14 mouse cellular contexts compared by ENCODE assay signal in genomic region chr15:84238552-84238951, GRCm38 (mm10). TPM values are rescaled to one million over a fixed set of nuclear protein-coding genes. Genes with fewer than 3 reads are reported as not detected.
DNase-seq lines count a peak whose midpoint lies in the region; ATAC-seq lines count a peak whose summit lies in the region.
"Had no signal": no experiment of that assay in that cellular context is flagged by ENCODE, and none has a peak within 500 bp of the region (broad histone marks: within the 10 kb centered on the region; RNA-seq: fewer than 3 reads in every experiment).

No protein-coding gene starts in this region.

- no peak overlapping the region for H3K4me3 ChIP-seq in forebrain, embryonic 12.5 days (replicated peaks)
- H3K4me3 ChIP-seq in forebrain, embryonic 11.5 days (ENCODE audit: low read depth, low read length) = no peak overlapping the region
- H3K4me3 ChIP-seq in lung, embryonic 15.5 days = no peak overlapping the region
- H3K4me3 ChIP-seq in intestine, embryonic 15.5 days (replicated peaks) = no peak overlapping the region
- H3K4me3 ChIP-seq in neural tube, embryonic 13.5 days = no peak overlapping the region
- H3K4me3 ChIP-seq: erythroblast, embryonic 14.5 days; limb, embryonic 15.5 days had no signal

- no peak overlapping the region; the same call in 1 of the 2 replicates for H3K27ac ChIP-seq in forebrain, embryonic 12.5 days
- no peak overlapping the region for H3K27ac ChIP-seq in forebrain, embryonic 11.5 days (ENCODE audit: low read depth, low read length)
- H3K27ac ChIP-seq in lung, embryonic 15.5 days = no peak overlapping the region
- H3K27ac ChIP-seq in intestine, embryonic 15.5 days = no peak overlapping the region
- H3K27ac ChIP-seq in neural tube, embryonic 13.5 days (replicated peaks) = peak overlapping the region; percentile 15; the same call in 1 of the 2 replicates
- H3K27ac ChIP-seq: limb, embryonic 15.5 days had no signal

- H3K9me3 ChIP-seq in forebrain, embryonic 12.5 days = no peaks in the 10 kb centered on the region
- H3K9me3 ChIP-seq in forebrain, embryonic 11.5 days (ENCODE audit: control insufficient read depth, low read length) = no peaks in the 10 kb centered on the region
- no peaks in the 10 kb centered on the region for H3K9me3 ChIP-seq in lung, embryonic 15.5 days
- H3K9me3 ChIP-seq in intestine, embryonic 15.5 days = no peaks in the 10 kb centered on the region
- H3K9me3 ChIP-seq in neural tube, embryonic 13.5 days = no peaks in the 10 kb centered on the region
- H3K9me3 ChIP-seq: limb, embryonic 15.5 days had no signal

- no peak overlapping the region for H3K9ac ChIP-seq in forebrain, embryonic 12.5 days
- H3K9ac ChIP-seq in forebrain, embryonic 11.5 days (ENCODE audit: low read length) = no peak overlapping the region
- no peak overlapping the region for H3K9ac ChIP-seq in lung, embryonic 15.5 days
- no peak overlapping the region for H3K9ac ChIP-seq in intestine, embryonic 15.5 days
- H3K9ac ChIP-seq in neural tube, embryonic 13.5 days = no peak overlapping the region
- H3K9ac ChIP-seq: limb, embryonic 15.5 days had no signal

- no peak overlapping the region for H3K4me2 ChIP-seq in forebrain, embryonic 12.5 days
- H3K4me2 ChIP-seq in forebrain, embryonic 11.5 days (ENCODE audit: low read depth, low read length, severe bottlenecking) = no peak overlapping the region
- H3K4me2 ChIP-seq in lung, embryonic 15.5 days = peak overlapping the region; percentile 38
- peak overlapping the region; percentile 41 for H3K4me2 ChIP-seq in intestine, embryonic 15.5 days (replicated peaks)
- peak overlapping the region; percentile 35 for H3K4me2 ChIP-seq in neural tube, embryonic 13.5 days

- ATAC-seq in forebrain, embryonic 12.5 days (ENCODE audit: low FRiP score) = peak; percentile 66; the same call in 1 of the 2 replicates
- ATAC-seq in forebrain, embryonic 11.5 days (replicated peaks; ENCODE audit: low FRiP score) = no peak
- ATAC-seq in lung, embryonic 15.5 days (ENCODE audit: borderline replicate concordance, extremely low read depth, low FRiP score, low TSS enrichment) = no peak
- ATAC-seq in intestine, embryonic 15.5 days = no peak
- no peak for ATAC-seq in neural tube, embryonic 13.5 days (ENCODE audit: low read depth)

- WGBS in forebrain, embryonic 12.5 days = 24% methylated on average over 15 of the region's 15 CpGs
- WGBS in forebrain, embryonic 11.5 days = 29% methylated on average over 15 of the region's 15 CpGs
- whole genome bisulfite sequencing in lung, embryonic 15.5 days = 23% methylated on average over 15 of the region's 15 CpGs
- 18% methylated on average over 15 of the region's 15 CpGs for WGBS in intestine, embryonic 15.5 days
- WGBS in neural tube, embryonic 13.5 days = 20% methylated on average over 15 of the region's 15 CpGs

- no peaks in the 10 kb centered on the region for H3K36me3 ChIP-seq in forebrain, embryonic 12.5 days (replicated peaks)
- H3K36me3 ChIP-seq in forebrain, embryonic 11.5 days (ENCODE audit: control insufficient read depth, insufficient read depth, low read length) = no peaks in the 10 kb centered on the region
- H3K36me3 ChIP-seq in lung, embryonic 15.5 days = no peaks in the 10 kb centered on the region
- no peaks in the 10 kb centered on the region for H3K36me3 ChIP-seq in intestine, embryonic 15.5 days
- H3K36me3 ChIP-seq in neural tube, embryonic 13.5 days = no peaks in the 10 kb centered on the region
- H3K36me3 ChIP-seq: G1E; limb, embryonic 15.5 days had no signal

- peaks cover 22% of the 10 kb centered on the region for H3K27me3 ChIP-seq in forebrain, embryonic 12.5 days
- H3K27me3 ChIP-seq in forebrain, embryonic 11.5 days (ENCODE audit: control insufficient read depth, insufficient read depth, low read length) = no peaks in the 10 kb centered on the region
- peaks cover 7% of the 10 kb centered on the region; the same call in 1 of the 2 replicates for H3K27me3 ChIP-seq in lung, embryonic 15.5 days
- H3K27me3 ChIP-seq in intestine, embryonic 15.5 days (replicated peaks) = no peaks in the 10 kb centered on the region; the same call in 1 of the 2 replicates
- no peaks in the 10 kb centered on the region for H3K27me3 ChIP-seq in neural tube, embryonic 13.5 days

- H3K4me1 ChIP-seq in forebrain, embryonic 12.5 days = peaks cover 29% of the 10 kb centered on the region
- H3K4me1 ChIP-seq in forebrain, embryonic 11.5 days (replicated peaks; ENCODE audit: control insufficient read depth, insufficient read depth, low read length) = peaks cover 3% of the 10 kb centered on the region; the same call in 1 of the 2 replicates
- peaks cover 11% of the 10 kb centered on the region for H3K4me1 ChIP-seq in lung, embryonic 15.5 days
- H3K4me1 ChIP-seq in intestine, embryonic 15.5 days (replicated peaks) = peaks cover 13% of the 10 kb centered on the region; the same call in 1 of the 2 replicates
- H3K4me1 ChIP-seq in neural tube, embryonic 13.5 days (replicated peaks) = peaks cover 43% of the 10 kb centered on the region

- no peak for DNase-seq in forebrain, embryonic 11.5 days (ENCODE audit: low spot score)
- no peak for DNase-seq in lung, postnatal 10 days
- no peak for DNase-seq in gastrocnemius, postnatal 25 days
- DNase-seq in kidney, postnatal 25 days = no peak
- DNase-seq: cerebellum, postnatal 36 days; gastrocnemius, postnatal 10 days; heart, postnatal 36 days had no signal

RNA-seq across cellular contexts. Expression of gene Parvb, which starts 6.7 kb away (rescaled TPM):
- polyA plus RNA-seq in forebrain, embryonic 12.5 days (2016; fragmentation: Nextera tagmentation; extraction: Ambion mirVana) = 2.0 and 2.4 TPM in 2 replicates
- polyA plus RNA-seq in forebrain, embryonic 11.5 days (2014; fragmentation: Nextera tagmentation; extraction: Ambion mirVana) = 3.3 and 4.9 TPM in 2 replicates
- polyA plus RNA-seq in lung, embryonic 15.5 days (2015; fragmentation: Nextera tagmentation; extraction: Ambion mirVana) = 4.6 and 5.2 TPM in 2 replicates
- polyA plus RNA-seq in intestine, embryonic 15.5 days (2015; fragmentation: Nextera tagmentation; extraction: Ambion mirVana) = 3.2 and 3.9 TPM in 2 replicates
- 8.5 and 9.0 TPM in 2 replicates for polyA plus RNA-seq in neural tube, embryonic 13.5 days (2015; fragmentation: Nextera tagmentation; extraction: Ambion mirVana)
- 10 to 100 TPM; 51.5 to 57.7 TPM for total RNA-seq in gastrocnemius, postnatal 25 days (2021)

RNA-seq across cellular contexts. Expression of gene Samm50, which starts 46.5 kb away (rescaled TPM):
- polyA plus RNA-seq in forebrain, embryonic 12.5 days (2016; fragmentation: Nextera tagmentation; extraction: Ambion mirVana) = 94.9 and 95.9 TPM in 2 replicates
- 78.8 and 83.0 TPM in 2 replicates for polyA plus RNA-seq in forebrain, embryonic 11.5 days (2014; fragmentation: Nextera tagmentation; extraction: Ambion mirVana)
- polyA plus RNA-seq in lung, embryonic 15.5 days (2015; fragmentation: Nextera tagmentation; extraction: Ambion mirVana) = 108 and 111 TPM in 2 replicates
- polyA plus RNA-seq in intestine, embryonic 15.5 days (2015; fragmentation: Nextera tagmentation; extraction: Ambion mirVana) = 148 and 151 TPM in 2 replicates
- 79.4 and 83.5 TPM in 2 replicates for polyA plus RNA-seq in neural tube, embryonic 13.5 days (2015; fragmentation: Nextera tagmentation; extraction: Ambion mirVana)
- total RNA-seq in gastrocnemius, postnatal 25 days (2021) = 100 to 1,000 TPM; 171 to 173 TPM

Comparison
In these comparisons a context has a peak if more than half of its experiments do, and no peak if none do; other contexts are left out.
1. H3K4me2 ChIP-seq: peak in lung, embryonic 15.5 days (single experiment), intestine, embryonic 15.5 days (single experiment) and neural tube, embryonic 13.5 days (single experiment); none in forebrain, embryonic 12.5 days (single experiment) and forebrain, embryonic 11.5 days (single experiment).